Mouse (Mus musculus): ENCODE results near the gene Eid2b. TPM values are rescaled to one million over a fixed set of nuclear protein-coding genes. Genes with fewer than 3 reads are reported as not detected.
"Not testable (repeated sequence)": the region's sequence is repeated elsewhere in the genome, so short reads cannot be mapped to it uniquely, and the experiment has no call there.

Eid2b gene
- 5.6 and 9.0 TPM in 2 replicates for polyA plus RNA-seq (2012; ENCODE audit: insufficient read depth, insufficient read length, missing spikeins)

- Histone ChIP-seq H3K27ac (replicated peaks; ENCODE audit: low read depth, low read length) (no peak within 1 kb of the TSS), H3K4me3 (ENCODE audit: insufficient read depth, low read depth, low read length) (peak within 1 kb of the TSS; percentile 67), H3K4me1 (ENCODE audit: control insufficient read depth, insufficient read depth, insufficient read length, low read length) (no peaks in the 10 kb centered on the region)
Measured at GRCm38 (mm10) chr7:28277615-28278278, at the start of gene Eid2b. Gene Eid2b, plus strand, starts transcription at chr7:28277739.

- H3K4me3 ChIP-seq (ENCODE audit: insufficient read depth, low read depth, low read length); H3K27ac ChIP-seq (replicated peaks; ENCODE audit: low read depth, low read length); H3K4me1 ChIP-seq (ENCODE audit: control insufficient read depth, insufficient read depth, insufficient read length, low read length): not testable (repeated sequence)
Measured at GRCm38 (mm10) chr7:28243943-28244342, 33.6 kb upstream of the Eid2b start.

- no peak overlapping the region for H3K27ac ChIP-seq (replicated peaks; ENCODE audit: low read depth, low read length)
- H3K4me1 ChIP-seq (ENCODE audit: control insufficient read depth, insufficient read depth, insufficient read length, low read length), result no peaks in the 10 kb centered on the region
- no peak overlapping the region for H3K4me3 ChIP-seq (ENCODE audit: insufficient read depth, low read depth, low read length)
Measured at GRCm38 (mm10) chr7:28248957-28249356, 28.6 kb upstream of the Eid2b start.

- Histone ChIP-seq H3K4me3 (ENCODE audit: insufficient read depth, low read depth, low read length) (no peak overlapping the region), H3K4me1 (ENCODE audit: control insufficient read depth, insufficient read depth, insufficient read length, low read length) (no peaks in the 10 kb centered on the region), H3K27ac (replicated peaks; ENCODE audit: low read depth, low read length) (no peak overlapping the region)
Measured at GRCm38 (mm10) chr7:28251976-28252375, 25.6 kb upstream of the Eid2b start.

- H3K27ac ChIP-seq (replicated peaks; ENCODE audit: low read depth, low read length), result no peak overlapping the region
- H3K4me1 ChIP-seq (ENCODE audit: control insufficient read depth, insufficient read depth, insufficient read length, low read length), result no peaks in the 10 kb centered on the region
- H3K4me3 ChIP-seq (ENCODE audit: insufficient read depth, low read depth, low read length), result no peak overlapping the region
Measured at GRCm38 (mm10) chr7:28254591-28254990, 22.9 kb upstream of the Eid2b start.

GRCm38 (mm10) chr7:28255476-28255875 is 22.1 kb upstream of the Eid2b start:
- Histone ChIP-seq H3K4me1 (ENCODE audit: control insufficient read depth, insufficient read depth, insufficient read length, low read length) (no peaks in the 10 kb centered on the region), H3K4me3 (ENCODE audit: insufficient read depth, low read depth, low read length) (no peak overlapping the region), H3K27ac (replicated peaks; ENCODE audit: low read depth, low read length) (no peak overlapping the region)

- H3K27ac ChIP-seq (replicated peaks; ENCODE audit: low read depth, low read length), result no peak overlapping the region
- no peaks in the 10 kb centered on the region for H3K4me1 ChIP-seq (ENCODE audit: control insufficient read depth, insufficient read depth, insufficient read length, low read length)
- H3K4me3 ChIP-seq (ENCODE audit: insufficient read depth, low read depth, low read length), result no peak overlapping the region
Measured at GRCm38 (mm10) chr7:28262861-28263260, 14.7 kb upstream of the Eid2b start.

- Histone ChIP-seq H3K4me3 (ENCODE audit: insufficient read depth, low read depth, low read length) (no peak overlapping the region), H3K4me1 (ENCODE audit: control insufficient read depth, insufficient read depth, insufficient read length, low read length) (0 out of 2 replicates have a peak, but pooled peaks cover 2% of the 10 kb centered on the region), H3K27ac (replicated peaks; ENCODE audit: low read depth, low read length) (no peak overlapping the region)
Measured at GRCm38 (mm10) chr7:28263786-28264185, 13.8 kb upstream of the Eid2b start.

GRCm38 (mm10) chr7:28265391-28265790 is 12.1 kb upstream of the Eid2b start:
- no peak overlapping the region for H3K4me3 ChIP-seq (ENCODE audit: insufficient read depth, low read depth, low read length)
- no peak overlapping the region for H3K27ac ChIP-seq (replicated peaks; ENCODE audit: low read depth, low read length)
- H3K4me1 ChIP-seq (ENCODE audit: control insufficient read depth, insufficient read depth, insufficient read length, low read length), result 0 out of 2 replicates have a peak, but pooled peaks cover 2% of the 10 kb centered on the region

GRCm38 (mm10) chr7:28267129-28268041 is 10.2 kb upstream of the Eid2b start, which contains the start of gene Eid2:
Gene Eid2, plus strand, starts transcription at chr7:28267881.
- Histone ChIP-seq H3K4me1 (ENCODE audit: control insufficient read depth, insufficient read depth, insufficient read length, low read length) (0 out of 2 replicates have a peak, but pooled peaks cover 2% of the 10 kb centered on the region), H3K4me3 (ENCODE audit: insufficient read depth, low read depth, low read length) (peak within 1 kb of the TSS; percentile 87), H3K27ac (replicated peaks; ENCODE audit: low read depth, low read length) (peak within 1 kb of the TSS; percentile 7; the same call in 1 of the 2 replicates)

GRCm38 (mm10) chr7:28268042-28268531 is 9.5 kb upstream of the Eid2b start:
- Histone ChIP-seq H3K4me3 (ENCODE audit: insufficient read depth, low read depth, low read length) (peak overlapping the region; percentile 87), H3K27ac (replicated peaks; ENCODE audit: low read depth, low read length) (0 out of 2 replicates have a peak overlapping the region, but pooled peaks have one; percentile 7), H3K4me1 (ENCODE audit: control insufficient read depth, insufficient read depth, insufficient read length, low read length) (0 out of 2 replicates have a peak, but pooled peaks cover 2% of the 10 kb centered on the region)

GRCm38 (mm10) chr7:28268576-28268975 is 9.0 kb upstream of the Eid2b start:
- H3K27ac ChIP-seq (replicated peaks; ENCODE audit: low read depth, low read length), result peak overlapping the region; percentile 7; the same call in 1 of the 2 replicates
- H3K4me3 ChIP-seq (ENCODE audit: insufficient read depth, low read depth, low read length), result peak overlapping the region; percentile 87
- H3K4me1 ChIP-seq (ENCODE audit: control insufficient read depth, insufficient read depth, insufficient read length, low read length), result 0 out of 2 replicates have a peak, but pooled peaks cover 2% of the 10 kb centered on the region

GRCm38 (mm10) chr7:28269355-28269754 is 8.2 kb upstream of the Eid2b start:
- Histone ChIP-seq H3K4me1 (ENCODE audit: control insufficient read depth, insufficient read depth, insufficient read length, low read length) (0 out of 2 replicates have a peak, but pooled peaks cover 2% of the 10 kb centered on the region), H3K27ac (replicated peaks; ENCODE audit: low read depth, low read length) (no peak overlapping the region)

GRCm38 (mm10) chr7:28271761-28272160 is 5.8 kb upstream of the Eid2b start:
- Histone ChIP-seq H3K4me1 (ENCODE audit: control insufficient read depth, insufficient read depth, insufficient read length, low read length) (0 out of 2 replicates have a peak, but pooled peaks cover 2% of the 10 kb centered on the region), H3K27ac (replicated peaks; ENCODE audit: low read depth, low read length) (no peak overlapping the region), H3K4me3 (ENCODE audit: insufficient read depth, low read depth, low read length) (no peak overlapping the region)

More at GRCm38 (mm10) chr7:28269355-28269754, 8.2 kb upstream of the Eid2b start:
- H3K4me3 ChIP-seq (ENCODE audit: insufficient read depth, low read depth, low read length), result no peak overlapping the region

GRCm38 (mm10) chr7:28277237-28277614 is 313 bp upstream of the Eid2b start:
- H3K27ac ChIP-seq (replicated peaks; ENCODE audit: low read depth, low read length), result no peak overlapping the region
- H3K4me3 ChIP-seq (ENCODE audit: insufficient read depth, low read depth, low read length), result no peak overlapping the region
- no peaks in the 10 kb centered on the region for H3K4me1 ChIP-seq (ENCODE audit: control insufficient read depth, insufficient read depth, insufficient read length, low read length)

All from brown adipose tissue, adult 24 weeks (tissue).